Mouse (Mus musculus): Measurements from ENCODE around the gene Rhoh.

DNA sequence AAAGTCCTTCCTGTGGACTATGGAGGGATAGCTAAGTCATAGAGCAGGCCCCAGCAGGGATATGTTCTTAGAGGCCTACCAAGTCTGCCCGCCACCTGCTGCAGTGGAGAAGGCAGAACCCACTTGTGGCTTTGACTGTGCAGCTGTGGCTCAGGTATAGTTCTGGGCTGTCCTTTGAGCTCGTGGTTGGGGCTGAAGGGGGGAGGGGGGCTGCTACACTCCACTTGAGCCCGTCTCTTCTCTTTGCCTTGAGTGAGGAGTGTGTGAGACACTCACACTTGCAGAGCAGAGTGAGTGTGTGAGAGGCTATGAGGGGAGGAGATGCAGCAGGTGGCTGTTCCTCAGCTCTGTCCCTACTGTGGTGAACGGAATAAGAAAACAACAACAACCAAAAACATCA is 49.4 kb downstream of the Rhoh start:
- TF ChIP-seq CTCF (IDR thresholded peaks at IDR 0.05; ENCODE audit: low read depth) (no peak), EP300 (IDR thresholded peaks at IDR 0.05; ENCODE audit: low read depth) (no peak)

Measured in liver, postnatal 0 days (tissue).